In the genomic region with DNA sequence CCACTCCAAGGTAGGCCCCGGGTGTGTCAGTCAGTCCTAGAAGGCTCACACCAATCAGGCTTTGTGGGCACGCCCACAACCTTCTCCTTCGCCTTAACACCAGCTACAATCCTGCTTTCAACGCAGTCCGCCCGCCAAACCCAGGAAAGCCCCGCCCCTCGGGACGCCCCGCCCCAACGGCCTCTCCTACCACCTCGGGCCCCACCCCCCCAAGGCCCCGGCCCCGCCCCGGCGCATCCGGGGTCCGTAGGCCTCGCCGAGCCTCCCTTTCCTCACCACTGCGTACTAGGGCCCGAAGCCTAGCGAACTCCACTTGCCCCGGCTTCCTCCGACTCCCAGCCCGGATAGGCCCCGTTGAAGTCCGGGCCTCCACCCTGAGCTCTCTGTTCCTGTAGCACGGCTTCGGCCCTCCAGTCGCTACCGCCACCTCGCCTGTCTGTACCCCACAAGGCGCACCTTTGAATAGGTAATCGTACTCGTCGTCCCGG, we compare ENCODE assay signal across 8 mouse cellular contexts. TPM values are rescaled to one million over a fixed set of nuclear protein-coding genes. Genes with fewer than 3 reads are reported as not detected.
A peak's percentile ranks its signal among the peaks of the same experiment; 100 is the strongest.
DNase-seq lines count a peak whose midpoint lies in the region; ATAC-seq lines count a peak whose summit lies in the region.

No protein-coding gene starts in this region.

- H3K27me3 ChIP-seq in embryonic facial prominence, embryonic 10.5 days (replicated peaks; ENCODE audit: low read depth, poor library complexity, severe bottlenecking) = no peaks in the 10 kb centered on the region
- H3K27me3 ChIP-seq in midbrain, embryonic 11.5 days (ENCODE audit: control insufficient read depth, insufficient read depth, low read length) = no peaks in the 10 kb centered on the region

- H3K4me2 ChIP-seq in midbrain, embryonic 11.5 days = peak overlapping the region; percentile 80

- under 1% methylated on average over 38 of the region's 38 CpGs for WGBS in embryonic facial prominence, embryonic 10.5 days
- WGBS in midbrain, embryonic 11.5 days = 0% methylated on average over 37 of the region's 38 CpGs

- H3K36me3 ChIP-seq in embryonic facial prominence, embryonic 10.5 days (replicated peaks) = peaks cover 33% of the 10 kb centered on the region
- H3K36me3 ChIP-seq in midbrain, embryonic 11.5 days (ENCODE audit: control insufficient read depth, insufficient read depth, low read length) = no peaks in the 10 kb centered on the region

- peak overlapping the region; percentile 93 for H3K4me3 ChIP-seq in embryonic facial prominence, embryonic 10.5 days
- H3K4me3 ChIP-seq in midbrain, embryonic 11.5 days (ENCODE audit: low read depth, low read length) = peak overlapping the region; percentile 83

- H3K27ac ChIP-seq in embryonic facial prominence, embryonic 10.5 days (replicated peaks) = peak overlapping the region; percentile 100
- peak overlapping the region; percentile 98 for H3K27ac ChIP-seq in midbrain, embryonic 11.5 days (ENCODE audit: low read depth, low read length)

- no peaks in the 10 kb centered on the region for H3K9me3 ChIP-seq in embryonic facial prominence, embryonic 10.5 days
- H3K9me3 ChIP-seq in midbrain, embryonic 11.5 days (ENCODE audit: control insufficient read depth, low read length) = no peaks in the 10 kb centered on the region

- ATAC-seq in granulocyte monocyte progenitor cell, adult 5-6 weeks (replicated peaks; ENCODE audit: poor library complexity, severe bottlenecking) = peak; percentile 54
- ATAC-seq in midbrain, embryonic 11.5 days (ENCODE audit: low FRiP score) = peak; percentile 88

- peak overlapping the region; percentile 97 for H3K9ac ChIP-seq in midbrain, embryonic 11.5 days (ENCODE audit: low read length)

- peaks cover 46% of the 10 kb centered on the region for H3K4me1 ChIP-seq in embryonic facial prominence, embryonic 10.5 days
- H3K4me1 ChIP-seq in midbrain, embryonic 11.5 days (ENCODE audit: control insufficient read depth, insufficient read depth, low read length) = peaks cover 29% of the 10 kb centered on the region

- peak; percentile 99 for DNase-seq in adrenal gland, postnatal 10 days
- peak; percentile 96 for DNase-seq in embryonic facial prominence, embryonic 10.5 days (ENCODE audit: low spot score)
- DNase-seq in kidney, adult 11 months = peak; percentile 95
- DNase-seq in left cerebral cortex, postnatal 4 days = peak; percentile 94
- DNase-seq in midbrain, embryonic 11.5 days (ENCODE audit: low spot score, missing footprints) = peak; percentile 98
- peak; percentile 84 for DNase-seq in right cerebral cortex, postnatal 4 days
- peak; percentile 96 for DNase-seq in yolk sac, embryonic 10.5 days (ENCODE audit: low spot score)

- intact Hi-C loops in left cerebral cortex, postnatal 4 days (cut with DNase I) = no loop called here

RNA-seq across cellular contexts. Expression of a gene that starts 0.5 kb away (rescaled TPM):
- 100 to 1,000 TPM; 213 to 245 TPM for total RNA-seq in adrenal gland, postnatal 10 days (2021)
- polyA plus RNA-seq in embryonic facial prominence, embryonic 10.5 days (2016; fragmentation: Nextera tagmentation; extraction: Ambion mirVana) = 342 and 347 TPM in 2 replicates
- total RNA-seq in granulocyte monocyte progenitor cell, adult 5-6 weeks (2014; fragmentation: Nextera tagmentation) = 66.7 and 83.4 TPM in 2 replicates
- total RNA-seq in granulocyte monocyte progenitor cell, adult 5-6 weeks (2017) = 37.9 and 46.4 TPM in 2 replicates
- total RNA-seq in left cerebral cortex, postnatal 4 days (2021) = 100 to 1,000 TPM; 361 to 382 TPM
- 295 and 314 TPM in 2 replicates for polyA plus RNA-seq in midbrain, embryonic 11.5 days (2014; fragmentation: Nextera tagmentation; extraction: Ambion mirVana)

RNA-seq across cellular contexts. Expression of a gene that starts 21.8 kb away (rescaled TPM):
- total RNA-seq in adrenal gland, postnatal 10 days (2021) = 100 to 1,000 TPM; 156 to 168 TPM
- 33.4 and 39.0 TPM in 2 replicates for polyA plus RNA-seq in embryonic facial prominence, embryonic 10.5 days (2016; fragmentation: Nextera tagmentation; extraction: Ambion mirVana)
- total RNA-seq in granulocyte monocyte progenitor cell, adult 5-6 weeks (2014; fragmentation: Nextera tagmentation) = 13.2 and 22.6 TPM in 2 replicates
- total RNA-seq in granulocyte monocyte progenitor cell, adult 5-6 weeks (2017) = 10.3 and 11.1 TPM in 2 replicates
- 10 to 100 TPM in 1 of 2 experiments, 1 to 10 TPM in 1; 9.7 to 10.8 TPM for total RNA-seq in left cerebral cortex, postnatal 4 days (2021)
- polyA plus RNA-seq in midbrain, embryonic 11.5 days (2014; fragmentation: Nextera tagmentation; extraction: Ambion mirVana) = 20.6 and 21.4 TPM in 2 replicates

RNA-seq across cellular contexts. Expression of a gene that starts 41.3 kb away (rescaled TPM):
- 100 to 1,000 TPM; 115 to 126 TPM for total RNA-seq in adrenal gland, postnatal 10 days (2021)
- 28.0 and 28.5 TPM in 2 replicates for polyA plus RNA-seq in embryonic facial prominence, embryonic 10.5 days (2016; fragmentation: Nextera tagmentation; extraction: Ambion mirVana)
- total RNA-seq in granulocyte monocyte progenitor cell, adult 5-6 weeks (2014; fragmentation: Nextera tagmentation) = 29.5 and 41.2 TPM in 2 replicates
- total RNA-seq in granulocyte monocyte progenitor cell, adult 5-6 weeks (2017) = 20.0 and 22.4 TPM in 2 replicates
- total RNA-seq in left cerebral cortex, postnatal 4 days (2021) = 10 to 100 TPM; 66.9 to 73.5 TPM
- polyA plus RNA-seq in midbrain, embryonic 11.5 days (2014; fragmentation: Nextera tagmentation; extraction: Ambion mirVana) = 37.3 and 39.0 TPM in 2 replicates

RNA-seq across cellular contexts. Expression of a gene that starts 50.5 kb away (rescaled TPM):
- 100 to 1,000 TPM in 1 of 2 experiments, 10 to 100 TPM in 1; 85.3 to 108 TPM for total RNA-seq in adrenal gland, postnatal 10 days (2021)
- polyA plus RNA-seq in embryonic facial prominence, embryonic 10.5 days (2016; fragmentation: Nextera tagmentation; extraction: Ambion mirVana) = 25.4 and 29.5 TPM in 2 replicates
- total RNA-seq in granulocyte monocyte progenitor cell, adult 5-6 weeks (2014; fragmentation: Nextera tagmentation) = 17.5 and 21.0 TPM in 2 replicates
- 5.3 and 5.5 TPM in 2 replicates for total RNA-seq in granulocyte monocyte progenitor cell, adult 5-6 weeks (2017)
- 10 to 100 TPM; 38.6 to 44.1 TPM for total RNA-seq in left cerebral cortex, postnatal 4 days (2021)
- 18.3 and 23.9 TPM in 2 replicates for polyA plus RNA-seq in midbrain, embryonic 11.5 days (2014; fragmentation: Nextera tagmentation; extraction: Ambion mirVana)

Comparison
In these comparisons a context has a peak if more than half of its experiments do, and no peak if none do; other contexts are left out.
1. Peak in every context shown above with its lines: DNase-seq, ATAC-seq, H3K4me3 ChIP-seq and H3K27ac ChIP-seq.
2. RNA of a gene that starts 21.8 kb away (total RNA-seq): 156 to 168 TPM in adrenal gland, postnatal 10 days; 10.3 to 22.6 TPM in granulocyte monocyte progenitor cell, adult 5-6 weeks and 9.7 to 10.8 TPM in left cerebral cortex, postnatal 4 days; every median in the first group is over 4 times any median in the second.